Comparison of ENCODE assay signal across 19 mouse cellular contexts in the genomic region with DNA sequence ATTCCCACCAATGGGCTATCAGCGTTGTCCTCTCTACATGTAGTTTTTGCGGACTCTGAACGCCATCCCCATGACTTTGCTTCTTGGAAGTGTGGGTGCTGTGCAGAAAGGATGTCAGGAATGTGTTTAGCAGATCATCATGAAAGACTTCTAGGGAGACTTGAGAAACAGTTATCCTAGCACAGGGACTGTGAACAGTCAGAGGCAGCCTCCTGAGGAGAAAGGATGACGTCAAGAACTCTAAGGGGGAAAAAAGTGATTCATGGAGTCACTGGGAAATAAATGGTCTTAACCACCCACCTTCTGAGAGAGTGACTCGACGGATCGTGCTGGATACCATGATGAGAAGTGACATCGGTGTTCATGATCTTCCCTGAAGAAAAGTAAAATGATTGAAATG.
DNase-seq lines count a peak whose midpoint lies in the region; ATAC-seq and TF ChIP-seq lines count a peak whose summit lies in the region.
"Had no signal": no experiment of that assay in that cellular context is flagged by ENCODE, and none has a peak within 500 bp of the region (broad histone marks: within the 10 kb centered on the region; RNA-seq: fewer than 3 reads in every experiment).

No protein-coding gene starts in this region.

- H3K4me2 ChIP-seq in kidney, postnatal 0 days (ENCODE audit: low read length): no peak overlapping the region
- H3K4me2 ChIP-seq in forebrain, embryonic 13.5 days: no peak overlapping the region
- H3K4me2 ChIP-seq: embryonic facial prominence, embryonic 15.5 days; hindbrain, embryonic 12.5 days; liver, embryonic 13.5 days; midbrain, embryonic 12.5 days had no signal

- 59% methylated on average over 8 of the region's 8 CpGs for WGBS in kidney, postnatal 0 days
- 86% methylated on average over 8 of the region's 8 CpGs for WGBS in forebrain, embryonic 13.5 days
- WGBS in embryonic facial prominence, embryonic 10.5 days: 86% methylated on average over 8 of the region's 8 CpGs

- H3K36me3 ChIP-seq in kidney, postnatal 0 days (ENCODE audit: insufficient read depth, low read length): no peaks in the 10 kb centered on the region
- H3K36me3 ChIP-seq in forebrain, embryonic 13.5 days (ENCODE audit: poor library complexity, severe bottlenecking): no peaks in the 10 kb centered on the region
- H3K36me3 ChIP-seq in embryonic facial prominence, embryonic 10.5 days (replicated peaks): no peaks in the 10 kb centered on the region
- H3K36me3 ChIP-seq: embryonic facial prominence, embryonic 15.5 days; forebrain, embryonic 10.5 days; hindbrain, embryonic 12.5 days; liver, embryonic 13.5 days; midbrain, embryonic 12.5 days had no signal

- DNase-seq in kidney, postnatal 0 days (ENCODE audit: low spot score): peak; percentile 33
- DNase-seq in kidney, postnatal 36 days: no peak
- peak; percentile 13 for DNase-seq in right cerebral cortex, postnatal 25 days
- no peak for DNase-seq in right cerebral cortex, postnatal 4 days
- peak; percentile 24 for DNase-seq in fibroblast of lung, adult 2 months (ENCODE audit: low read depth)
- no peak for DNase-seq in embryonic facial prominence, embryonic 10.5 days (ENCODE audit: low spot score)
- DNase-seq: cerebellum, adult 9-10 months; kidney, adult 18-20 months; liver, embryonic 13.5 days; lung, adult 2 months; lung, postnatal 14 days had no signal

- no peak overlapping the region for H3K27ac ChIP-seq in kidney, postnatal 0 days
- H3K27ac ChIP-seq in forebrain, embryonic 13.5 days: no peak overlapping the region
- no peak overlapping the region for H3K27ac ChIP-seq in embryonic facial prominence, embryonic 10.5 days (replicated peaks)
- H3K27ac ChIP-seq: embryonic facial prominence, embryonic 15.5 days; forebrain, embryonic 10.5 days; heart, adult 2 months; hindbrain, embryonic 12.5 days; liver, embryonic 13.5 days; midbrain, embryonic 12.5 days; stomach, postnatal 0 days had no signal

- no peak for TF ChIP-seq CTCF in kidney, postnatal 0 days (IDR thresholded peaks at IDR 0.05; ENCODE audit: low read depth)

- H3K4me1 ChIP-seq in kidney, postnatal 0 days (replicated peaks; ENCODE audit: insufficient read depth, low read length): no peaks in the 10 kb centered on the region
- H3K4me1 ChIP-seq in forebrain, embryonic 13.5 days: no peaks in the 10 kb centered on the region
- peaks cover 15% of the 10 kb centered on the region for H3K4me1 ChIP-seq in embryonic facial prominence, embryonic 10.5 days
- H3K4me1 ChIP-seq: hindbrain, embryonic 12.5 days; liver, embryonic 13.5 days; midbrain, embryonic 12.5 days had no signal

- no peak for ATAC-seq in kidney, postnatal 0 days (replicated peaks; ENCODE audit: low FRiP score, low read depth)
- ATAC-seq in forebrain, embryonic 13.5 days: no peak
- ATAC-seq: inflammation-experienced regulatory T-cells, adult 6 months had no signal

- H3K4me3 ChIP-seq in kidney, postnatal 0 days (replicated peaks; ENCODE audit: low read depth, low read length): no peak overlapping the region
- no peak overlapping the region for H3K4me3 ChIP-seq in forebrain, embryonic 13.5 days
- H3K4me3 ChIP-seq in embryonic facial prominence, embryonic 10.5 days: no peak overlapping the region
- H3K4me3 ChIP-seq: embryonic facial prominence, embryonic 15.5 days; forebrain, embryonic 10.5 days; heart, adult 2 months; hindbrain, embryonic 12.5 days; liver, embryonic 13.5 days; midbrain, embryonic 12.5 days had no signal

- no peaks in the 10 kb centered on the region for H3K27me3 ChIP-seq in kidney, postnatal 0 days (ENCODE audit: insufficient read depth, low read length)
- no peaks in the 10 kb centered on the region for H3K27me3 ChIP-seq in forebrain, embryonic 13.5 days
- H3K27me3 ChIP-seq in embryonic facial prominence, embryonic 10.5 days (replicated peaks; ENCODE audit: low read depth, poor library complexity, severe bottlenecking): no peaks in the 10 kb centered on the region
- H3K27me3 ChIP-seq: embryonic facial prominence, embryonic 15.5 days; hindbrain, embryonic 12.5 days; liver, embryonic 13.5 days; midbrain, embryonic 12.5 days had no signal

- H3K9ac ChIP-seq in kidney, postnatal 0 days (ENCODE audit: low read depth, low read length): no peak overlapping the region
- H3K9ac ChIP-seq in forebrain, embryonic 13.5 days: no peak overlapping the region
- H3K9ac ChIP-seq: embryonic facial prominence, embryonic 15.5 days; hindbrain, embryonic 12.5 days; liver, embryonic 13.5 days; midbrain, embryonic 12.5 days had no signal

- no peaks in the 10 kb centered on the region for H3K9me3 ChIP-seq in kidney, postnatal 0 days (replicated peaks; ENCODE audit: low read length)
- H3K9me3 ChIP-seq in forebrain, embryonic 13.5 days (replicated peaks): no peaks in the 10 kb centered on the region
- no peaks in the 10 kb centered on the region for H3K9me3 ChIP-seq in embryonic facial prominence, embryonic 10.5 days
- H3K9me3 ChIP-seq: embryonic facial prominence, embryonic 15.5 days; forebrain, embryonic 10.5 days; hindbrain, embryonic 12.5 days; liver, embryonic 13.5 days; midbrain, embryonic 12.5 days had no signal

Comparison
In these comparisons a context has a peak if more than half of its experiments do, and no peak if none do; other contexts are left out.
1. DNase-seq: peak in kidney, postnatal 0 days (single experiment), right cerebral cortex, postnatal 25 days (single experiment) and fibroblast of lung, adult 2 months (single experiment); none in kidney, postnatal 36 days (0 of 2), right cerebral cortex, postnatal 4 days (single experiment) and embryonic facial prominence, embryonic 10.5 days (single experiment).